Mouse (Mus musculus) heart, embryonic 12.5 days (tissue): ENCODE measurements at regions not wholly inside any gene's neighbourhood (a gene's known extent, or its start where the extent isn't known, plus 50 kb on each side); places are given as distances from the start of the nearest gene placed in this dataset.
"Not testable (repeated sequence)": the region's sequence is repeated elsewhere in the genome, so short reads cannot be mapped to it uniquely, and the experiment has no call there.

Experiments
- ATAC-seq: fragments of 200-750 bp; cut with Nextera tagmentation; 2 replicates; pipeline ENCODE4 v1.8.0; 2017; ENCODE audit warnings: moderate TSS enrichment, moderate library complexity; ENCODE audit not compliant: insufficient number of reproducible peaks, low FRiP score
- H3K27ac ChIP-seq: fragments of 300-500 bp; sonication (generic); 2 replicates; pipeline ENCODE4 v1.5.1; 2016; ENCODE audit warnings: mild to moderate bottlenecking, moderate library complexity; ENCODE audit not compliant: poor library complexity, severe bottlenecking
- H3K27me3 ChIP-seq: fragments of 300-500 bp; sonication (generic); replicated peaks from 2 replicates; pipeline ENCODE4 v1.6.1; 2016; ENCODE audit warnings: mild to moderate bottlenecking, moderate library complexity
- H3K36me3 ChIP-seq: fragments of 300-500 bp; sonication (generic); 2 replicates; pipeline ENCODE4 v1.6.1; 2016; ENCODE audit warnings: mild to moderate bottlenecking, moderate library complexity
- H3K4me1 ChIP-seq: fragments of 300-500 bp; sonication (generic); replicated peaks from 2 replicates; pipeline ENCODE4 v1.6.1; 2016; ENCODE audit warnings: mild to moderate bottlenecking
- H3K4me2 ChIP-seq: fragments of 300-500 bp; sonication (generic); 2 replicates; pipeline ENCODE4 v1.6.1; 2016; ENCODE audit warnings: mild to moderate bottlenecking, moderate library complexity
- H3K4me3 ChIP-seq: fragments of 300-500 bp; sonication (generic); 2 replicates; pipeline ENCODE4 v1.5.1; 2016; ENCODE audit warnings: mild to moderate bottlenecking
- H3K9ac ChIP-seq: fragments of 300-500 bp; sonication (generic); 2 replicates; pipeline ENCODE4 v1.6.1; 2016; ENCODE audit warnings: mild to moderate bottlenecking, moderate library complexity
- H3K9me3 ChIP-seq: fragments of 300-500 bp; sonication (generic); replicated peaks from 2 replicates; pipeline ENCODE4 v1.6.1; 2016; ENCODE audit warnings: mild to moderate bottlenecking, moderate library complexity
- WGBS: fragments of 180-500 bp; shearing (Covaris S2); methylation state at CpG from one replicate; pipeline ENCODE4 v1.1.7; 2016; 5-methylcytosine and 5-hydroxymethylcytosine counted together

DNA sequence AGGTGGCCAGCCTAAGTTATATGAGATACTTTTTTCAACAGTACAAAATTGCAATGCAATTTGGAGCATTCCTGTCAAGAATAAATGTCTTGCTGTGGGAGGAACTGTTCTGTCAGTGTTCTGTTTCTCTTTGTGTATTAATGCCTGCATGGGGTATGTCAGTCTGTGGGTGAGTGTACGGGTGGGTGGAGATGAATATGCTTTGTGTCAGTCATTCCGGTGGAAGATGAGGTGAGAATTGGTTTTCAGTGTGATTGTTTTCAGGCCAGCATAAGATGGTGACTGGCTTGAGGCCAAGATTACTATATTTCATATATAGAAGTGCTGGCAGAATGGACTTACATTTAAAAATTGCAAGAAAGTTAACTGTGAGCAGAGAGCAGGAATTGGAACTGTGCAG, 184.0 kb downstream of the Frk start:
- Histone ChIP-seq H3K9me3 (no peaks in the 10 kb centered on the region), H3K4me2 (no peak overlapping the region), H3K36me3 (no peaks in the 10 kb centered on the region), H3K9ac (no peak overlapping the region), H3K27ac (no peak overlapping the region), H3K4me1 (no peaks in the 10 kb centered on the region), H3K4me3 (no peak overlapping the region), H3K27me3 (no peaks in the 10 kb centered on the region)
- 79% methylated on average over 2 of the region's 2 CpGs for WGBS
- no peak for ATAC-seq

DNA sequence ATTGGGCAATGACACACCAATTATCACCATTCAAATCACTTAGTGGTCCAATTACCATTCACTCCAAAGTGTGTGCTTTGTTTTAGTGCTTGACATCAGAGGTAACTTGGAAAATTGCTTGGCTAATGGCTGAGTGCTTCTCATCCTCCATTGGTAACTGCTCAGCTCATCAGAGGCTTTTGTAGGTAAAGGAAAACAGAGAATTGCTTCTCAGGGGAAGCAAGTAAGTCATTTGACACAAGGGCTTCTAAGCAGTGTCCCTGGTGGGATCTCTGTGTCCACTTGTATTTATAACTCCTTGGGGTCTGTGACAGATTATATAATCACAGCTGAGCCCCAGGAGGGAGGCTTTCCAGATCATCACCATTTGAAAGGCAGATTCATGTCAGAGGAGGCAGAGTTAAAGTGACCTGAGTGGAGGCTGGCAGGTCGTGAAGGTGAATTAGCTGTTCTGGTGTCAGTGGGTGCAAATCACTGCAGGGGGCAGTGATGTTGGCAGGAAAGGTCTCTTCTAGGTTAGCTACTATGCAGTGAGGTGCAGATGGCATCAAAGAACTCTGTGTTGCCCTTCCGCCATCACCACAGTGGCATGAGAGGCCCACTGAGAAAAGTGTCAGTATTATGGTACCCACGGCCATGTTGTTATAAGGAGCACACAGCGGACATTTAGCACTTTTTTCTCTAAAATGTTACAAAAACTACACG, 184.7 kb downstream of the Frk start:
- WGBS, result 61% methylated on average over 5 of the region's 5 CpGs

DNA sequence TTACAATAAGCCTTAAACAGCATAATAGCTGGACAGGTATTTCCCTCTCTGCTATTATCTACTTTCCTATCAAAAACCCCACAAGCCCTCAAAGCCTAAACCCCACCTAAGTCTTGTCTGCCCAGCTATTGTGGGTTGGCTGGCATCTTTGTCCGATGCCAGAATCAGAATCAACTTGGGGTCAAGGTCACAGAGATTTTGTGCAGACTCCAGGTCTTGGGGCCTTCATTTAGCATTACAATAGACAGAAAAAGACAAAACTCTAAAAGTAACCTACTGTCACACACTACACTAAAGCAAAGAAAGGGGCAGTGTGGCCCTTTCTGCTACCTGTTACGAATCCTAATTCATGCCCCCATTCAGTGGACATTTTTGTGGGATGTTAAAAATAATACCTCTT, 188.6 kb downstream of the Frk start:
- Histone ChIP-seq H3K36me3 (no peaks in the 10 kb centered on the region), H3K4me2 (no peak overlapping the region), H3K27me3 (no peaks in the 10 kb centered on the region), H3K9ac (no peak overlapping the region), H3K27ac (no peak overlapping the region), H3K4me3 (no peak overlapping the region), H3K9me3 (no peaks in the 10 kb centered on the region), H3K4me1 (no peaks in the 10 kb centered on the region)
- WGBS, result 79% methylated on average over 2 of the region's 2 CpGs
- no peak for ATAC-seq

More for the DNA sequence above, 184.7 kb downstream of the Frk start:
- no peak for ATAC-seq
- H3K36me3 ChIP-seq, result no peaks in the 10 kb centered on the region
- no peak overlapping the region for H3K9ac ChIP-seq
- no peaks in the 10 kb centered on the region for H3K27me3 ChIP-seq
- no peak overlapping the region for H3K27ac ChIP-seq
- H3K4me2 ChIP-seq, result no peak overlapping the region
- no peaks in the 10 kb centered on the region for H3K9me3 ChIP-seq
- H3K4me3 ChIP-seq, result no peak overlapping the region
- H3K4me1 ChIP-seq, result no peaks in the 10 kb centered on the region

GRCm38 (mm10) chr10:34699414-34699813, 216.2 kb downstream of the Frk start:
- 51% methylated on average over 9 of the region's 9 CpGs for WGBS
- H3K27ac ChIP-seq, H3K4me3 ChIP-seq, H3K9ac ChIP-seq, H3K9me3 ChIP-seq, H3K27me3 ChIP-seq, H3K36me3 ChIP-seq, H3K4me2 ChIP-seq, H3K4me1 ChIP-seq, ATAC-seq: not testable (repeated sequence)

DNA sequence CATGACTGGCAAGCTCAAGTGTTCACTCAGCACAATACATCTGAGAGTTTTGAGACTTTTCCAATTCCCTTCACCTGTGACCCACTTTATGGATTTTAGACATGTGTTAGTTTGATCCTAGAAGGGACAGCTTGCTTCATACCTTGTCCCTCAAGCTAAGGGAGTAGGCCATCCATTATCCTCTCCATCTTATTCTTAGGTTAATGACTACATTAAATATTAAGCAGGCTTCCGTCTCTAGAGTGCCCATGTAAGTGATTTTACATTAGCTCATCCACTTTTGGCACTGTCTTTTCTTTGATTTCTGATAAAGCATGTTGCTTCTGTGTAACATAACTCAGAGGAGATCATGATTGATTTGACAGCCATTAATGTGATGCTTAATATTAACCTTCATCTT, 218.8 kb downstream of the Frk start:
- Histone ChIP-seq H3K4me3 (no peak overlapping the region), H3K4me1 (no peaks in the 10 kb centered on the region), H3K4me2 (no peak overlapping the region), H3K9ac (no peak overlapping the region), H3K27me3 (no peaks in the 10 kb centered on the region), H3K9me3 (no peaks in the 10 kb centered on the region), H3K36me3 (no peaks in the 10 kb centered on the region), H3K27ac (no peak overlapping the region)
- no peak for ATAC-seq
- WGBS, result 69% methylated on average over 1 of the region's 1 CpGs

- H3K9ac ChIP-seq, result no peak overlapping the region
- WGBS, result 88% methylated on average over 12 of the region's 12 CpGs
- no peaks in the 10 kb centered on the region for H3K9me3 ChIP-seq
- no peak overlapping the region for H3K4me3 ChIP-seq
- H3K27ac ChIP-seq, result no peak overlapping the region
- no peak for ATAC-seq
- no peaks in the 10 kb centered on the region for H3K36me3 ChIP-seq
- H3K4me1 ChIP-seq, result no peaks in the 10 kb centered on the region
- H3K4me2 ChIP-seq, result no peak overlapping the region
- H3K27me3 ChIP-seq, result no peaks in the 10 kb centered on the region
These were observed 222.2 kb downstream of the Frk start for GRCm38 (mm10) chr10:34705416-34705815.

GRCm38 (mm10) chr10:34731249-34731648, 248.1 kb downstream of the Frk start:
- Histone ChIP-seq H3K27me3 (no peaks in the 10 kb centered on the region), H3K4me3 (no peak overlapping the region), H3K4me1 (no peaks in the 10 kb centered on the region), H3K4me2 (no peak overlapping the region), H3K9ac (no peak overlapping the region), H3K9me3 (no peaks in the 10 kb centered on the region), H3K27ac (no peak overlapping the region), H3K36me3 (no peaks in the 10 kb centered on the region)
- 54% methylated on average over 2 of the region's 2 CpGs for WGBS
- ATAC-seq, result no peak

DNA sequence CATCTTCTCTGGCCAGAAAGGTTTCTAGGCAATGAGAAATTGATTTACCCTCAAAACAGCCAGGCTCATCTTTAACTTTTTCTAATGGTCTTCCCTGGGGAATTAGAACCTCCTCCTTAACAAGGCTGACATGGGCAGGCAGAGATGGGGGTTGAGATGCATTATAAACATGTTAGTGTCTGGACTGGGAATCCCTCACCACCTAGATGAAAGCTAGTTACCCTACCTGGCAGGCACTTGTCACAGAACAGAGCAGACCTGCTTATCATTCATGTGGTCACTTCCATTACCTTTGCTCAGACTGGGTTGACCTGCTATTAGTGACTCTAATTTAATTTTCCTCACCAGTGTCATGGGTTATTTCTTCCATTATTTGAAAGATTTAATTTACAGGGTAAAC, 279.2 kb downstream of the Frk start:
- ATAC-seq, result no peak
- no peak overlapping the region for H3K4me3 ChIP-seq

DNA sequence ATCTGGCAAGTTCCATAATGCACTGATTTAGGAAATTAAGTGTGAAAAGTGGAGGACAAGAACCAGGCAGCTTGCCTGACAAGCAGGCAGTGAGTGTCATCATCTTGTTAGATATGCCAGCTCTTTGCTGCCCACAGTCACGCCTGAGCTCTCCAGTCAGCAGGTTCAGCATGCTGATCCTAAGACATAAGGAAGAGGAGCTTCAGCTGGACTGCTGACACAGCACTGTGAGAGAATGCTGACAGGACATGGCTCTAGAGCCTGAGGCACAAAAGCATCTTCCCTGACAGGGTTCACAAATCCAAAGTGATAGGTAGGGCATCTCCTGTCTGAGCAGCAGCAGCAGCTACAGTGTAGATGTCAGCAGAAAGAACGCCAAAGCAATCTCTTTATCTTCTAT, 308.9 kb downstream of the Frk start:
- H3K4me2 ChIP-seq, result no peak overlapping the region
- no peaks in the 10 kb centered on the region for H3K27me3 ChIP-seq
- no peak overlapping the region for H3K9ac ChIP-seq
- ATAC-seq, result no peak
- H3K9me3 ChIP-seq, result no peaks in the 10 kb centered on the region
- no peaks in the 10 kb centered on the region for H3K36me3 ChIP-seq
- H3K4me3 ChIP-seq, result no peak overlapping the region
- 23% methylated on average over 2 of the region's 2 CpGs for WGBS
- no peak overlapping the region for H3K27ac ChIP-seq
- no peaks in the 10 kb centered on the region for H3K4me1 ChIP-seq

More for the DNA sequence above, 279.2 kb downstream of the Frk start:
- Histone ChIP-seq H3K4me2 (no peak overlapping the region), H3K9ac (no peak overlapping the region), H3K9me3 (no peaks in the 10 kb centered on the region), H3K4me1 (no peaks in the 10 kb centered on the region), H3K27me3 (no peaks in the 10 kb centered on the region), H3K36me3 (no peaks in the 10 kb centered on the region), H3K27ac (no peak overlapping the region)

DNA sequence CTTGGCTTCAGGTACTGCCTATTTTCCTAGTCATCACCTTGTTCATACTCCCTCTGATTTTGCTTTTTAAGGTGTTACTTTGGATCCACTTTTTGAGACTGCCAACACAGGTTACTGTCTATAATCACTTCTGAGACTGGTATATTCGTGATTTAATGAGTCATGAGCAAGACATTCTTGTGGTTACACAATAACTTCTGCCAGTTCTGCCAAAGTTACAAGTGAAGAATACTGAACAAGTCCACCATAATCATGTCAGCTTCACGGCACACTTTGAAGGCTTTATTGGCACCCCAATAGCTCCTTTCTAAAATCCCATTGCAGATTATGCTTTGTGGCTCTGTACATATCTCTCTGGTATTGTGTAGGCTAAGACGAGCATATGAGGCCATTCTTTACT, 327.9 kb downstream of the Frk start:
- Histone ChIP-seq H3K4me1 (no peaks in the 10 kb centered on the region), H3K36me3 (no peaks in the 10 kb centered on the region), H3K4me3 (no peak overlapping the region), H3K9ac (no peak overlapping the region), H3K4me2 (no peak overlapping the region), H3K27ac (no peak overlapping the region), H3K9me3 (no peaks in the 10 kb centered on the region), H3K27me3 (no peaks in the 10 kb centered on the region)
- no peak for ATAC-seq
- WGBS, result 73% methylated on average over 3 of the region's 3 CpGs

DNA sequence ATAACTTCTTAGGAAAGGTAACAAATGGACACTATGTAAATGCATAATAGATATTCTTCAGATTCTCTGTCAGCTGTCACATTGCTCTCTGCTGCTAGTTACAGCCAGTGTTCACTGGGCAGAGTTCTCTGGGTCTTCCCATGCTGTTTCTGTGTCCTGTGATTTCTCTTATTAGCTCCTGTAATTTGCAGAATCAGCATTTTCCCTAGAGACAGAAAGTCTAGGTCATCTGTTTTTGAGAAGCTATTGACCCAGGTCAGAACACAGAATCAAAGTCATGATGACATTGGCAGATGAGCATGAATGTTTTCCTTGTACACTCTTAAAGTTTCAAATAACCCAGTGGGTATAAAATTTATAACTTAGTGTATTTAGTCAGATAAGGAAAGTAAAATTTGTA, 340.9 kb downstream of the Frk start:
- Histone ChIP-seq H3K36me3 (no peaks in the 10 kb centered on the region), H3K27ac (no peak overlapping the region), H3K9ac (no peak overlapping the region), H3K4me1 (no peaks in the 10 kb centered on the region), H3K4me3 (no peak overlapping the region), H3K27me3 (no peaks in the 10 kb centered on the region), H3K4me2 (no peak overlapping the region), H3K9me3 (no peaks in the 10 kb centered on the region)
- no peak for ATAC-seq

DNA sequence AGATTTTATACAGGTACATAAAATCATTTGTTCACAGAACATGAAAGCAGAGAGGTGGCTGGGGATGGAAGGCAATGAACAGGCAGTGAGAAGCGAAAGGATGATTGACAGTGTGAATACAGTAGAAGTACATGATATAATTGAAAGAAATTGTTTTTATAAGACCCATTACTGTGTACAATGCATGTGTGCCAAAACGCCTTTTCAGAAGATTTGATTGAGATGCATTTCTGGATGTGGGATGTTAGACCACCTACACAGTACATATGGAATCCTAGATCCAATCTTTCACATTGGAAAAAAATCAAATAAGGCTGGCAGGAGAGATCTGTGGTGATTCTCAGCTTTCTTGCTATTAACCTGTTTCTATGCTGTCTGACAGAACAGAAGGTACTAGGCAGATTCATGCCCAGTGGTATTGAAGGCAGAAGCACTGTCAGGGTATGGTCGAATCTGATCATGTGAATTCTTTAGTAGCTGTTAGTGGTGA, 358.9 kb downstream of the Frk start:
- Histone ChIP-seq H3K27ac (no peak overlapping the region), H3K4me3 (no peak overlapping the region), H3K36me3 (no peaks in the 10 kb centered on the region), H3K4me1 (no peaks in the 10 kb centered on the region), H3K9ac (no peak overlapping the region), H3K4me2 (no peak overlapping the region), H3K27me3 (no peaks in the 10 kb centered on the region), H3K9me3 (no peaks in the 10 kb centered on the region)
- 78% methylated on average over 3 of the region's 3 CpGs for WGBS
- no peak for ATAC-seq
